Mouse (Mus musculus) heart, postnatal 0 days (tissue): Measurements from ENCODE around the gene Tnip3.
A peak's percentile ranks its signal among the peaks of the same experiment; 100 is the strongest.

Experiments used
- CTCF ChIP-seq: IDR thresholded peaks from 2 replicates; pipeline ENCODE4 v1.5.1; 2016; ENCODE audit warnings: antibody characterized with exemption, control low read depth, low read depth
- EP300 ChIP-seq: IDR thresholded peaks from 2 replicates; pipeline ENCODE4 v1.6.1; 2016; ENCODE audit warnings: antibody characterized with exemption, low read depth

GRCm38 (mm10) chr6:65578151-65578973, 53.2 kb downstream of the Tnip3 start:
- peak; percentile 5; the same call in 1 of the 2 replicates for TF ChIP-seq CTCF
- no peak for TF ChIP-seq EP300
